Mouse (Mus musculus): ENCODE data around the gene Actn1.

DNA sequence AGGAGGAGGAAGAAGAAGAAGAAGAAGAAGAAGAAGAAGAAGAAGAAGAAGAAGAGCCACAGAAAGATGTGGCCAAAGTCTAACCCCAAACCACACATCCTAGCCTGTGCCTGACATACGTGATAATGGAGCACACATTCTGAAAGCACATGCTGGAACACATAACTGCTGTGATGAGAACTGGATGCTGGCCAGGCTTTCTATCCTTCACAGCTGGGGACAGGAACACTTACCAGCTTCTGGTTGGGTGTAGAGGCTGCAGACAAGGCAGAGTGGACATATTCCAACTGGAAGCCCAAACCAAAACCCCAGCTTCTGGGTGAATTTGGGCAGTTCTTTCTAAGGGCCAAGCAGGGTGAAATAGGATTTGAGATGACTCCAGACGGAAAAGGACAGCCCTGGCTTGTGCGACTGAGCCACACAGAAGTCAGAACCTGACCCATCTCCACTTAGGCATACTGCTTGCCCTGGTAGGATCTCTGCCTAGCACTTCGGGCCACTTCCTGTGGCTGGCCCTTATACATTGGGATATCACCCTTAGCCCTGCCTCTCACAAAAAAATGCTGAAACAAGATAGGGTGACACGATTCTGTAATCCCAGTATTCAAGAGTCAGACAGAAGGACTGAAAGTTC lies 15.1 kb upstream of the Actn1 start:
- no peak for TF ChIP-seq CTCF (IDR thresholded peaks at IDR 0.05)
- TF ChIP-seq EP300 (IDR thresholded peaks at IDR 0.05; ENCODE audit: insufficient read depth, low read depth, low read length): no peak
- TF ChIP-seq POLR2A (IDR thresholded peaks at IDR 0.05; ENCODE audit: insufficient read depth, low read depth, low read length): no peak

Measured in heart, adult 2 months (tissue).